In genomic region chr11:86346525-86346924, GRCm38 (mm10) we compare ENCODE assay signal across 11 mouse cellular contexts.
"Had no signal": no experiment of that assay in that cellular context is flagged by ENCODE, and none has a peak within 500 bp of the region (broad histone marks: within the 10 kb centered on the region; RNA-seq: fewer than 3 reads in every experiment).

No protein-coding gene starts in this region.

- ATAC-seq: midbrain, embryonic 15.5 days had no signal

- H3K36me3 ChIP-seq: midbrain, embryonic 15.5 days had no signal

- DNase-seq: kidney, adult 8-10 months; kidney, postnatal 10 days; left cerebral cortex, postnatal 4 days; liver, embryonic 13.5 days; lung, adult 18-20 months; retina, postnatal 1 day; right cerebral cortex, postnatal 14 days; thymus, postnatal 14 days had no signal

- H3K27me3 ChIP-seq: limb, embryonic 13.5 days; liver, embryonic 13.5 days; midbrain, embryonic 15.5 days; neural tube, embryonic 12.5 days had no signal

- H3K4me3 ChIP-seq: limb, embryonic 13.5 days; liver, embryonic 13.5 days; midbrain, embryonic 15.5 days; neural tube, embryonic 12.5 days had no signal

- H3K4me1 ChIP-seq: neural tube, embryonic 12.5 days had no signal

- H3K4me2 ChIP-seq: limb, embryonic 13.5 days; liver, embryonic 13.5 days; midbrain, embryonic 15.5 days; neural tube, embryonic 12.5 days had no signal

- H3K9ac ChIP-seq: limb, embryonic 13.5 days; liver, embryonic 13.5 days; midbrain, embryonic 15.5 days; neural tube, embryonic 12.5 days had no signal

- H3K9me3 ChIP-seq: limb, embryonic 13.5 days; liver, embryonic 13.5 days; midbrain, embryonic 15.5 days; neural tube, embryonic 12.5 days had no signal

- H3K27ac ChIP-seq: limb, embryonic 13.5 days; liver, embryonic 13.5 days; midbrain, embryonic 15.5 days; neural tube, embryonic 12.5 days had no signal
